Mouse (Mus musculus) lung, postnatal 0 days (tissue): ENCODE measurements around the gene Eps8l3.
A peak's percentile ranks its signal among the peaks of the same experiment; 100 is the strongest.

Experiments used
- CTCF ChIP-seq: IDR thresholded peaks from 2 replicates; pipeline ENCODE4 v1.5.1; 2016; ENCODE audit warnings: antibody characterized with exemption, mild to moderate bottlenecking
- EP300 ChIP-seq: IDR thresholded peaks from 2 replicates; pipeline ENCODE4 v1.6.1; 2016; ENCODE audit warnings: antibody characterized with exemption, mild to moderate bottlenecking, control low read depth

DNA sequence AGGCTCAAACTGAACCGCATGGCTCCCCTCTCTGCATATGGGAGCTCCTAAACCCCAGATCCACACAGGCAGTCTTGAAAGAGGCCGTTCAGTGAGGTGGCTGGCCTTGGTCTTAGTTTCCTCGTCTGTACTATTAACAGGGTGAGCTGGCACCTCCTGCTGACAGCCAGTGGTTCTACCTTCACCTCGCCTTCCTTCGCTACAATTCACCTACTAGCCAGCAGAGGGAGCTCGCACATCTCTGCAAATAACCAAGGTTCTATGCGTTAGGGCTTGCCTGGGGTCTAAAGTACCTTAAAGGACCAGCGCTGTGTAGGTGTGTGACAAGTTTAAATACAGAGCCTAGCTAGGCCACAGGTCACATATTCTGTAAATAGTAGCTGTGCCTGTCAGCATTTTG, 9.9 kb upstream of the Eps8l3 start:
- TF ChIP-seq EP300: no peak
- peak; percentile 99 for TF ChIP-seq CTCF
